Mouse (Mus musculus) midbrain, embryonic 11.5 days (tissue): ENCODE results near the gene Slc5a10. TPM values are rescaled to one million over a fixed set of nuclear protein-coding genes. Genes with fewer than 3 reads are reported as not detected.

Experiments
- ATAC-seq: fragments of 200-750 bp; cut with Nextera tagmentation; 2 replicates; pipeline ENCODE4 v1.8.0; 2017; ENCODE audit warnings: moderate TSS enrichment, moderate library complexity; ENCODE audit not compliant: low FRiP score
- DNase-seq: peaks from one replicate; pipeline ENCODE4 v3.0.0; 2015; ENCODE audit warnings: low spot score; ENCODE audit errors: missing footprints
- H3K27ac ChIP-seq: fragments of 300-500 bp; sonication (generic); 2 replicates; pipeline ENCODE4 v1.5.1; 2014; ENCODE audit warnings: low read depth, low read length
- H3K27me3 ChIP-seq: fragments of 300-500 bp; sonication (generic); 2 replicates; pipeline ENCODE4 v1.6.1; 2014; ENCODE audit warnings: mild to moderate bottlenecking, low read length, moderate library complexity, mixed read lengths; ENCODE audit not compliant: control insufficient read depth, insufficient read depth
- H3K36me3 ChIP-seq: fragments of 300-500 bp; sonication (generic); 2 replicates; pipeline ENCODE4 v1.6.1; 2014; ENCODE audit warnings: mild to moderate bottlenecking, low read length, moderate library complexity, mixed read lengths; ENCODE audit not compliant: control insufficient read depth, insufficient read depth
- H3K4me1 ChIP-seq: fragments of 300-500 bp; sonication (generic); 2 replicates; pipeline ENCODE4 v1.6.1; 2014; ENCODE audit warnings: low read length; ENCODE audit not compliant: control insufficient read depth, insufficient read depth
- H3K4me2 ChIP-seq: fragments of 300-500 bp; sonication (generic); 2 replicates; pipeline ENCODE4 v1.6.1; 2014; ENCODE audit warnings: mild to moderate bottlenecking, moderate library complexity
- H3K4me3 ChIP-seq: fragments of 300-500 bp; sonication (generic); 2 replicates; pipeline ENCODE4 v1.5.1; 2014; ENCODE audit warnings: low read depth, low read length
- H3K9ac ChIP-seq: fragments of 300-500 bp; sonication (generic); 2 replicates; pipeline ENCODE4 v1.6.1; 2014; ENCODE audit warnings: low read length
- H3K9me3 ChIP-seq: fragments of 300-500 bp; sonication (generic); 2 replicates; pipeline ENCODE4 v1.6.1; 2016; ENCODE audit warnings: low read length; ENCODE audit not compliant: control insufficient read depth
- whole genome bisulfite sequencing: fragments of 180-500 bp; shearing (Covaris S2); extraction: QIAGEN DNeasy Blood & Tissue Kit; methylation state at CpG from one replicate; pipeline ENCODE4 v1.1.7; 2014; 5-methylcytosine and 5-hydroxymethylcytosine counted together
- polyA plus RNA-seq: library from polyadenylated mRNA; unstranded; fragments of >200 nt; fragmentation: Nextera tagmentation; extraction: Ambion mirVana; gene quantifications from 2 replicates; pipeline ENCODE4 v1.2.1, GENCODE M21; 2014

The Slc5a10 gene
- polyA plus RNA-seq, 1 experiment from 2014 or later: not detected

DNA sequence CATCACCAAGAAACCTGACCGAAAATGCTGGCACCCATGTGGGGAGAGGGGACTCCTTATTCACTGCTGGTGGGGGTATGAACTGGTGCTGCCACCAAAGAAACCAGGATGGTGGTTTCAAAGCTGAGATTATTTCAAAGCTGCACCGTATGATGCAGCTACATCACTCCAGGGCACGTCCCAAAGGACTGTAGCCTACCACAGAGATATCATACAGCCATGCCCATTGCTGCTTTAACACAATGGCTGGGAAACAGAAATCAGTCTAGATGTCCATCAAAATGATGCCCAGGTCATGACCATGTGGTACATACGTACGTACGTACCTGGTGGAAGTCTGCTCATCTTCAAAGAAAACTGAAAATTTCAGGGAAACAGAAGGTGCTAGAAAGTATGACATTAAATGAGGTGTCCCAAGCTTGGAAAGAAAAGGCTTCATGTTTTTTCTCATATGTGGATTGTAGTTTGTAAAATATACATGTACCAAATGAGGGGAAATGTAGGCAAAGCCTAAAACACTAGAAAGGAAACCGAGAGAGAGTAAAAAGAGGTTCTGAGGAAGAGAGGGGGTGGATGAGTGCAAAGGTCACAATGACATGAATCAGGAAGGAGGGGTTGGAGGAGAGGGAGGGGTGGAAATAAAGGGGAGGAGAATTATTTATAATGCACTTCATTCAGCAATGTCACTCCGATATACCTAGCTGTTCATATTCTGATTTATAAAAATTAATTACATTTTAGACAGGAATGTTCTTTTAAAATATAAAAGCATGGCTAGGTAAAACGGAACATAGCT lies 70.0 kb downstream of the Slc5a10 start:
- H3K36me3 ChIP-seq: no peaks in the 10 kb centered on the region
- no peak for DNase-seq
- 88% methylated on average over 9 of the region's 9 CpGs for WGBS

DNA sequence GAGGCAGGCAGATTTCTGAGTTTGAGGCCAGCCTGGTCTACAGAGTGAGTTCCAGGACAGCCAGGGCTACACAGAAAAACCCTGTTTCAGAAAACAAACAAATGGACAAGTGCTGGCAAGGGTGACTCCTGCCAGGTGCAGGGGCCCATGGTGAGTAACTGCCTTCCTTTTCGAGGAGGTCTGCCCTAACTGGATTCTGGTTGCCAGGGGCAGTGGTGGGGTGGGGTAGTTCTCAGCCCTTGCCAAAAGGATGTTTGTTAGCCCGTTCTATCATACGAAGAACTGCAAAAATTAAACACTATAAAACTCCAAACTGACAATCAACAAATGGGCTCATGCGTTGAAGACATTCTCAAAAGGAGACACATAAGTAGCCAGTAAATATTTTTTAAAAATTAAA lies 71.0 kb downstream of the Slc5a10 start:
- DNase-seq: no peak
- Histone ChIP-seq H3K4me2 (no peak overlapping the region), H3K4me1 (no peaks in the 10 kb centered on the region), H3K27me3 (no peaks in the 10 kb centered on the region), H3K36me3 (no peaks in the 10 kb centered on the region), H3K27ac (no peak overlapping the region), H3K4me3 (no peak overlapping the region), H3K9ac (no peak overlapping the region), H3K9me3 (no peaks in the 10 kb centered on the region)
- ATAC-seq: no peak
- WGBS: 93% methylated on average over 4 of the region's 4 CpGs

More for the DNA sequence above, 70.0 kb downstream of the Slc5a10 start:
- Histone ChIP-seq H3K4me2 (no peak overlapping the region), H3K9me3 (no peaks in the 10 kb centered on the region), H3K9ac (no peak overlapping the region), H3K27me3 (no peaks in the 10 kb centered on the region), H3K27ac (no peak overlapping the region), H3K4me3 (no peak overlapping the region), H3K4me1 (no peaks in the 10 kb centered on the region)
- ATAC-seq: no peak

DNA sequence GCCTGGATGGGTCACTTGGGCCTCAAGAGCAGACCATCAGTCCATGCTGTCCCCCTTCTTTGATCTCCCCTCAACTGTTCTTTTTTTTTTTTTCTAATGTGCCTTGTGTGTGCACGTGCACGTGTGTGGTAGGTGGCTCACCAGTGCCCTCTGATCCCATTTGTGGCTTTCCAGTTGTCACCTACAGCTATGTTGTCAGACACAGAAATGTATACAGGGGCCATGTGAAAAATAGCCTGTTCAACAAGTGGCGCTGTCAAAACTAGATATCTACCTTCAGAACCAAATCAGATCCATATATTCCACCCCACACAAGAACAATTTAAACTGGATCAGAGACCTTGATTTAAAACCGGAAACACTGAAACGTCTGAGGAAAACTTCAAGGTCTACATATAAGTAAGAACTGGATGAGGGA lies 71.5 kb downstream of the Slc5a10 start:
- Histone ChIP-seq H3K4me1 (no peaks in the 10 kb centered on the region), H3K9ac (no peak overlapping the region), H3K36me3 (no peaks in the 10 kb centered on the region), H3K27ac (no peak overlapping the region), H3K4me2 (no peak overlapping the region), H3K9me3 (no peaks in the 10 kb centered on the region), H3K27me3 (no peaks in the 10 kb centered on the region), H3K4me3 (no peak overlapping the region)
- WGBS: 93% methylated on average over 5 of the region's 5 CpGs
- ATAC-seq: no peak
- no peak for DNase-seq

DNA sequence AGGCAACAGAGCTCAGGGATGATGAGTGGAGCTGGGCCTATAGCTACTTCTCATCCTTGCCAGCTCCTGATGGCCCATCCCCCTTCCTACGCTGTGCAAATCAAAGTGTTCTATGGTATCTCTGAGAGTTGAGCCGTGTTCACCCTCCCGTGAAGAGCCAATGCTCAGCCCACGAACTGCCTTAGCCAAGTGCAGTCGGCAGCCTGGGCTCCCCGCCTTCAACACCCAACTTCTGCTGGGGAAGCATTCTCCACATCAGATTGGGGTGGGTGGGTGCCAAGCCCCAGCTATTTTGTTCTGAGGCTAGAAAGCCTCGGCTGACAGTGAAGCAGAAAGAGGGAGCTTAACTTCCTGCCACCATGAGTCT lies 71.9 kb downstream of the Slc5a10 start:
- no peak for ATAC-seq
- Histone ChIP-seq H3K4me2 (no peak overlapping the region), H3K27ac (no peak overlapping the region), H3K4me3 (no peak overlapping the region), H3K36me3 (no peaks in the 10 kb centered on the region), H3K9me3 (no peaks in the 10 kb centered on the region), H3K27me3 (no peaks in the 10 kb centered on the region), H3K4me1 (no peaks in the 10 kb centered on the region), H3K9ac (no peak overlapping the region)
- DNase-seq: no peak
- WGBS: 82% methylated on average over 7 of the region's 7 CpGs

DNA sequence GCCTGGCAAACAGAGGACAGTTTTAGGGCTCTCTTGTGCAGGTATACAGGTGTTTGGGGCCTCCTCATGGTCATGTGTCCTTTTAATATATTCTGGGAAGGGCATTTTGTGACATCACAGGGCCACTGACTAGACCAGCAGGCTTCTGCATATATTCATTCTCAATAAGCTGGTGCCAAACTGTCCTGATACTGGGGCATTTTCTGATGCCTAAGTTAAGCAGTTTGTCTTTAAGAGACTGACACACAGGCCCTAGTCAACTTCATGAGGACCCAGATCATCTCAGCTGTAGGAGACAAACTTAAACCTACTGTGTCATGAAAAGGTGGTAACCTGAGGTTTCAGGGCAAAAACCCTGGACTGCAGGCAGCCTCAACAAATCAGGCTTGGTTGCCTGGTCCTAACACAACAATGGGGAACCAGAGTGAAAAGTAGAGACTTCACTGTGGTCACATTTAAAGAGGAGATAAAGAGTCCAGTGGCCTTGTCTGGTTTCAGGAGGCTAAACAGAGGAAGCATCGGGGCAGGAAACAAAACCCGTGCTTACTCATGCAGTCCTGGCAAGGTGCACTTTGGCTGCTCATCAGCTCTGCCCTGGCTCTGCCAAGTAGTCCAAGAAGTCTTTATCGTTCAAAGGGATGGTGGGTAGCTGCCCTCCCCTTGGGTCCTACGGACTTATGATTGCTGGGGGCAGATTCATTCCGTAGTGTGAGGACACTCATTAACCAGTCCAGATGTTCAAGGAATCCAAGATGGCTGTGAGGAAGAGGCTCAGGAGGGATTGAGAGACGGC lies 72.5 kb downstream of the Slc5a10 start:
- no peaks in the 10 kb centered on the region for H3K27me3 ChIP-seq
- DNase-seq (no peak), ATAC-seq (no peak)
- H3K27ac ChIP-seq: no peak overlapping the region
- no peaks in the 10 kb centered on the region for H3K4me1 ChIP-seq
- no peak overlapping the region for H3K4me2 ChIP-seq
- no peak overlapping the region for H3K4me3 ChIP-seq
- no peaks in the 10 kb centered on the region for H3K36me3 ChIP-seq
- H3K9me3 ChIP-seq: no peaks in the 10 kb centered on the region
- 86% methylated on average over 6 of the region's 6 CpGs for WGBS
- no peak overlapping the region for H3K9ac ChIP-seq

DNA sequence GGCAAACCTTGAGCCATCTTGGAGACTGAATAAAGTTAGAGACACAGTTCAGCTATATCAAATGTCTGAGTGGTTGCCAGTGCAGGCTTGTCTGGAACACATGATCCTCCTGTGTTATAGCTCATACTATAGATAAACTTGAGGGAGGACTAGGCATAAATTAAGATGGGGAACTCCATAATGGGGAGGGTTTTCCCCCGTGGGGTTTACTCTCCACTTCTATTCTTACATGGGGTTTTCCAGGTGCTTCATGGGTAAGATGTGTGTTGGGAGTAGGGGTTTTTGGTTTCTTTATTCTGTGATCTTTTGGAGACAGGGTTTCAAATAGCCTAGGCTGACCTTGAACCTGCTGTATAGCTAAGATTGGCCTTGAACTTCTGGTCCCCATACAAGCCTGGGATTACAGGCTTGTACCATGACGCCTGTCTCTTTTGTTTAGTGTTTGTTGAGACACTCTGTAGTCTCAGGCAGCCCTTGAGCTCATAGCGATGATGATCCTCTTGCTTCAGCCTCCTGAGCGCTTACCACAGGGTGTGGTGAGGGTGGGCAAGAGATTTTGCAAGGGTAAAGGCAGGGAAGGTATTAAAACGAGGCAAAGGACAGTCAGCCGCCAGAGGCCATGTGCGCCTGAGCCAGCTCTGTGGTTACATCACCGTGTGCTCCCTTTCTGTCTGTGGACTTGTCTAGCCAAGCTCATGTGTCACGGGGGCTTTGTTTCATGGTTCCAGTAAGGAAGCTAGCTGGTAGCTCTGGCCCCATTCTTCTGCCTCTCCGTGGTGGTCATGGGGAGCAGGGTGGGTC lies 73.3 kb downstream of the Slc5a10 start:
- WGBS: 77% methylated on average over 10 of the region's 10 CpGs
- Histone ChIP-seq H3K36me3 (no peaks in the 10 kb centered on the region), H3K4me2 (no peak overlapping the region), H3K4me1 (no peaks in the 10 kb centered on the region), H3K27ac (no peak overlapping the region), H3K4me3 (no peak overlapping the region), H3K27me3 (no peaks in the 10 kb centered on the region), H3K9ac (no peak overlapping the region), H3K9me3 (no peaks in the 10 kb centered on the region)
- no peak for ATAC-seq
- DNase-seq: no peak

DNA sequence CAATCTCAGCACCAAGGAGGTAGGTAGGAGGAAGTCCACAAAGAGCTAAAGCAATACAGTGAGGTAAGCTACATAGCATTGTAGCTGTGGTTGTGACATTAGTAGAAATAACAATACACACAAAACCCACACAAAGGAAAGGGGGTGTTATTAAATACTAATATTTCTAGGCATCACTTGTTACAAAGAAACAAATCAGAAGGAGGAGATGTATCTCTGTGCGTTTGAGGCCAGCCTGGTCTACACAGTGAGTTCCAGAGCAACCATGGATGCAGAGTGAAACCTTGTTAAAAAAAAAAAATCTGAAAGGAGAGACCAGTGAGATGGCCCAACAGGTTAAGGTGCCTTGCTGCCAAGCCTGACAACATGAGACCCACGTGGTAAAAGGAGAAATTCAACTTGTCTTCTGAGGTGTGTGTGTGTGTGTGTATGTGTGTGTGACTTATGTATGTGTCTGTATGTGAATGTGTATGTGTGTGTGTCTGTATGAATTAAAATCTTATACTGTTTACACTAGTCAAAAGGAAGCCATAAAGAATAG lies 74.1 kb downstream of the Slc5a10 start:
- no peak overlapping the region for H3K27ac ChIP-seq
- H3K4me3 ChIP-seq: no peak overlapping the region
- no peaks in the 10 kb centered on the region for H3K27me3 ChIP-seq
- no peak overlapping the region for H3K9ac ChIP-seq
- WGBS: 59% methylated on average over 2 of the region's 2 CpGs
- H3K4me1 ChIP-seq: no peaks in the 10 kb centered on the region
- H3K36me3 ChIP-seq: no peaks in the 10 kb centered on the region
- no peak overlapping the region for H3K4me2 ChIP-seq
- no peak for ATAC-seq
- H3K9me3 ChIP-seq: no peaks in the 10 kb centered on the region
- DNase-seq: no peak

DNA sequence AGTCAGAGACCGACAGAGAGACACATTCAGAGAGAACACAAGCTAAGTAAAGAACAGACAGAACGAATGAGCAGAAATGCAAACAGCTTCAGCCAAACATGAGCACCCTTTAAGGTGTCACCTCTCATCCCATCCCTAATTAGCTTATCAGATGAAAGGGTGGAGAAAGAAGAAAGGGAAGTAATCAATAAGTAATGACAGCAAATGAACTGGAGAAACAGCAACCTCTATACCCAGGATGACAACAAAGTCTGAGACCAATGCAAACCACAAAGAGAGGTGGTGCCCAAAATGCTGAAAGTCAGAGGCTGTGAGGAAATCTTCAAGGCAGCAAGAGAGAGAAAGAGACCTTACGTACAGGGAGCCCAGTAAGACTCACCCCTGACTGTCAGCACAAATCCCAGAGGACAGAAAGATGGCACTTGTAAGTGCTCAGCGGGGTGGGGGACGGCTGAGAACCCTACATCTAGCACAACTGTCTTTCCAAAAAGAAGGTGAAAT lies 75.2 kb downstream of the Slc5a10 start:
- no peaks in the 10 kb centered on the region for H3K4me1 ChIP-seq
- no peak overlapping the region for H3K27ac ChIP-seq
- H3K9ac ChIP-seq: no peak overlapping the region
- no peaks in the 10 kb centered on the region for H3K27me3 ChIP-seq
- H3K9me3 ChIP-seq: no peaks in the 10 kb centered on the region
- no peaks in the 10 kb centered on the region for H3K36me3 ChIP-seq
- WGBS: 79% methylated on average over 5 of the region's 5 CpGs
- ATAC-seq: no peak
- DNase-seq: no peak
- H3K4me2 ChIP-seq: no peak overlapping the region
- H3K4me3 ChIP-seq: no peak overlapping the region
